Mouse (Mus musculus): ENCODE measurements around the gene Gal3st4. TPM values are rescaled to one million over a fixed set of nuclear protein-coding genes. Genes with fewer than 3 reads are reported as not detected.

Gal3st4 gene
- polyA plus RNA-seq, 1 experiment from 2014 or later: 0.63 TPM

DNA sequence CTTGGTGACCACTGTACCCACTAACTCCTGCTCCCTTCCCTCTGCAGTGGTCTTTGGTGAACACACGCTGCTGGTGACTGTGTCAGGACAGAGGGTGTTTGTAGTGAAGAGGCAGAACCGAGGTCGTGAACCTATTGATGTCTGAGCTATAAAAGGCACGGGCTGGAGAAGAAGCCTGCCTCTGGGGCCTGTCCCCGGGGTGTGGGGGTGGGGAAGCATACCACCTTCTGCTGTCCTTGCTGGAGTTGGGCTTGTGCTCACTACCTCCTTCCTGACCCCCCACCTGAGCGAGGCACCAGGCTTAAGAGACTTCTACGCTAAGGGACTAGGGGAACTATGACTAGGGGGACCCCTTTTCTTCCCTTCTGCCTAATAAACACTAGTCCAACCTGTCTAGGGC lies 13.6 kb downstream of the Gal3st4 start:
- H3K9ac ChIP-seq (ENCODE audit: low read depth, low read length): no peak overlapping the region
- no peak overlapping the region for H3K27ac ChIP-seq (ENCODE audit: low read depth, low read length)
- TF ChIP-seq CTCF (IDR thresholded peaks at IDR 0.05; ENCODE audit: low read depth): no peak
- no peaks in the 10 kb centered on the region for H3K9me3 ChIP-seq (ENCODE audit: control insufficient read depth)
- WGBS: 53% methylated on average over 7 of the region's 7 CpGs
- peaks cover 32% of the 10 kb centered on the region for H3K36me3 ChIP-seq (ENCODE audit: control insufficient read depth, insufficient read depth)
- no peak overlapping the region for H3K4me3 ChIP-seq (ENCODE audit: low read depth, low read length)
- H3K27me3 ChIP-seq (replicated peaks; ENCODE audit: control insufficient read depth, insufficient read depth, low read length): no peaks in the 10 kb centered on the region
- no peak overlapping the region for H3K4me2 ChIP-seq (replicated peaks; ENCODE audit: low read depth)
- ATAC-seq: no peak
- 0 out of 2 replicates have a peak, but pooled peaks cover 8% of the 10 kb centered on the region for H3K4me1 ChIP-seq (replicated peaks; ENCODE audit: control insufficient read depth, insufficient read depth, low read length)

DNA sequence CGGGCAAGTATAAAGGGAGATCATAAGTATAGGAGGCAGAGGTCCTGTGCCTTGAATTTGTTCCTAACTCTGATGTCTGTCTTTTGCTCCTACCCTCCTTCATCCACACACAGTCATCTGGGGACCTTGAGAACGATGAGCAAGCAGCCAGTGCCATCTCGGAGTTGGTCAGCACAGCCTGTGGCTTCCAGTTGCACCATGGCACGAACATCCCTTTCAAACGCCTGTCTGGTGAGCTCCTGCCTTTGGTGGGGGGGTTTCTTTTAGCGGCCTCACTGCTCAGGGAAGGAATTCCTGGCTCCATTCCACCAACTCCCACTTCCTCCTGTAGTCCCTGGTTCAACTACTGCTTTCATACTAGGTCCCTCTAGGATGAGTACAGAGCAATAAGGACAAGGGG lies 14.1 kb downstream of the Gal3st4 start:
- Histone ChIP-seq H3K36me3 (ENCODE audit: control insufficient read depth, insufficient read depth) (peaks cover 32% of the 10 kb centered on the region), H3K9ac (ENCODE audit: low read depth, low read length) (no peak overlapping the region), H3K27me3 (replicated peaks; ENCODE audit: control insufficient read depth, insufficient read depth, low read length) (no peaks in the 10 kb centered on the region), H3K4me2 (replicated peaks; ENCODE audit: low read depth) (no peak overlapping the region), H3K27ac (ENCODE audit: low read depth, low read length) (no peak overlapping the region), H3K4me1 (replicated peaks; ENCODE audit: control insufficient read depth, insufficient read depth, low read length) (0 out of 2 replicates have a peak, but pooled peaks cover 8% of the 10 kb centered on the region), H3K9me3 (ENCODE audit: control insufficient read depth) (no peaks in the 10 kb centered on the region), H3K4me3 (ENCODE audit: low read depth, low read length) (no peak overlapping the region)
- WGBS: 89% methylated on average over 6 of the region's 6 CpGs
- no peak for ATAC-seq
- no peak for TF ChIP-seq CTCF (IDR thresholded peaks at IDR 0.05; ENCODE audit: low read depth)

DNA sequence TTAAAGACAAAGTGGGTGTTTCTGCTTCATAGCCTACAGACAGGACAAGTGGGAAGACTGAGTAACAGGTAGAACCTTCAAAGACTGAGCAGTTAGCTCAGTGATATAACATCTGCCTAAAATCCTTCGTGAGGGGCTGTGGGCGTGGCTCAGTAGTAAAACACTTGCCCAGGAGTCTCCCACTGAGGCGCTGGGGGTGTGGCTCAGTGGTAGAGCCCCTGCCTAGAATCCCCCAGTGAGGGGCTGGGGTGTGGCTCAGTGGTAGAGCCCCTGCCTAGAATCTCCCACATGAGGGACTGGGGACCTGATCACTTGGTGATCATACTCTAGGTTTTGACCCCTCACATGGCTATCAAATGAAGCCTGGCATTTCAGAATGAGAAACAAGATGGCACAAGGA lies 14.6 kb downstream of the Gal3st4 start:
- H3K4me2 ChIP-seq (replicated peaks; ENCODE audit: low read depth): no peak overlapping the region
- ATAC-seq: no peak
- WGBS: 65% methylated on average over 3 of the region's 3 CpGs
- H3K4me3 ChIP-seq (ENCODE audit: low read depth, low read length): no peak overlapping the region
- H3K4me1 ChIP-seq (replicated peaks; ENCODE audit: control insufficient read depth, insufficient read depth, low read length): 0 out of 2 replicates have a peak, but pooled peaks cover 7% of the 10 kb centered on the region
- H3K9ac ChIP-seq (ENCODE audit: low read depth, low read length): no peak overlapping the region
- peaks cover 32% of the 10 kb centered on the region for H3K36me3 ChIP-seq (ENCODE audit: control insufficient read depth, insufficient read depth)
- no peaks in the 10 kb centered on the region for H3K27me3 ChIP-seq (replicated peaks; ENCODE audit: control insufficient read depth, insufficient read depth, low read length)
- no peak for TF ChIP-seq CTCF (IDR thresholded peaks at IDR 0.05; ENCODE audit: low read depth)
- no peaks in the 10 kb centered on the region for H3K9me3 ChIP-seq (ENCODE audit: control insufficient read depth)
- H3K27ac ChIP-seq (ENCODE audit: low read depth, low read length): no peak overlapping the region

DNA sequence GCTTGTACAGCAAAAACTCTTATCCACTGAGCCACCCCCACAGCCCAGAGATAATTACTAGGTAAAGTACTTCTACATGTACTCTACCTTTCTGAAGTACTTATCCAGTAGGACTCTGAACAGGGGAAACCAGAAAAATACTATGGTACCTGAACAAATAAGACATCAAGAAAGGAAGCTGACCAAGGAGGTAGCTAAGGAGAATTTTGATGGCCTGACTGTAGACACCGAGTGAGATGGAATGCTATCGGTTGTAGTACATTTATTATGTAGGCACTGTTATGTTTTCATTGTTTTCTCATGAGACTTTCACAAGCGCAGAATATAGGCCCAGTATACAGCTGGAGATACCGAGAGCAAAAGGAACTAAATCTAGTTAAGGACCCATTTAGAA lies 15.1 kb downstream of the Gal3st4 start:
- Histone ChIP-seq H3K9me3 (ENCODE audit: control insufficient read depth) (no peaks in the 10 kb centered on the region), H3K4me1 (replicated peaks; ENCODE audit: control insufficient read depth, insufficient read depth, low read length) (0 out of 2 replicates have a peak, but pooled peaks cover 5% of the 10 kb centered on the region), H3K27me3 (replicated peaks; ENCODE audit: control insufficient read depth, insufficient read depth, low read length) (no peaks in the 10 kb centered on the region), H3K4me2 (replicated peaks; ENCODE audit: low read depth) (no peak overlapping the region), H3K27ac (ENCODE audit: low read depth, low read length) (no peak overlapping the region), H3K4me3 (ENCODE audit: low read depth, low read length) (no peak overlapping the region), H3K36me3 (ENCODE audit: control insufficient read depth, insufficient read depth) (peaks cover 32% of the 10 kb centered on the region), H3K9ac (ENCODE audit: low read depth, low read length) (no peak overlapping the region)
- ATAC-seq: no peak
- no peak for TF ChIP-seq CTCF (IDR thresholded peaks at IDR 0.05; ENCODE audit: low read depth)
- 91% methylated on average over 4 of the region's 4 CpGs for WGBS

GRCm38 (mm10) chr5:138256966-138257584 lies 15.6 kb downstream of the Gal3st4 start:
- Histone ChIP-seq H3K4me2 (replicated peaks; ENCODE audit: low read depth) (no peak overlapping the region), H3K9me3 (ENCODE audit: control insufficient read depth) (no peaks in the 10 kb centered on the region), H3K4me3 (ENCODE audit: low read depth, low read length) (no peak overlapping the region), H3K27me3 (replicated peaks; ENCODE audit: control insufficient read depth, insufficient read depth, low read length) (no peaks in the 10 kb centered on the region), H3K27ac (ENCODE audit: low read depth, low read length) (no peak overlapping the region), H3K9ac (ENCODE audit: low read depth, low read length) (no peak overlapping the region), H3K4me1 (replicated peaks; ENCODE audit: control insufficient read depth, insufficient read depth, low read length) (0 out of 2 replicates have a peak, but pooled peaks cover 5% of the 10 kb centered on the region), H3K36me3 (ENCODE audit: control insufficient read depth, insufficient read depth) (peaks cover 31% of the 10 kb centered on the region)
- TF ChIP-seq CTCF (IDR thresholded peaks at IDR 0.05; ENCODE audit: low read depth): no peak
- no peak for ATAC-seq
- 81% methylated on average over 10 of the region's 10 CpGs for WGBS

DNA sequence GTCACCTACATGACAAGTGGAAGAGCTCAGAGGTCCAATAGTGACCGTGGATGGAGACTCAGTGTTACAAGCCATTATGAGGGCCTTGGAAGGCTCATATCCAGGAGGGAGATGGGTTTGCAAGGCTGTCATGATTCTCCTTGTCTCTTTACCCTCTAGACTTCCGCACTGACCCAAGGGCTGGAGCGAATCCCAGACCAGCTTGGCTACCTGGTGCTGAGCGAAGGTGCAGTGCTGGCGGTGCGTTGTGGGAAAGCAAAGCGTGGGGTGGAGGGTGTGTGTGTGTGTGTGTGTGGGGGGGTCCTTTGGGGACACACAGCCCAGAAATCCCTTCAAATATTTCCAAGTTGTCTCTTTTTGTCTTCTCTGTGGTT lies 16.6 kb downstream of the Gal3st4 start:
- Histone ChIP-seq H3K9me3 (ENCODE audit: control insufficient read depth) (no peaks in the 10 kb centered on the region), H3K27me3 (replicated peaks; ENCODE audit: control insufficient read depth, insufficient read depth, low read length) (no peaks in the 10 kb centered on the region), H3K27ac (ENCODE audit: low read depth, low read length) (peak overlapping the region; percentile 54), H3K4me3 (ENCODE audit: low read depth, low read length) (peak overlapping the region; percentile 61), H3K36me3 (ENCODE audit: control insufficient read depth, insufficient read depth) (peaks cover 22% of the 10 kb centered on the region), H3K4me1 (replicated peaks; ENCODE audit: control insufficient read depth, insufficient read depth, low read length) (0 out of 2 replicates have a peak, but pooled peaks cover 5% of the 10 kb centered on the region), H3K4me2 (replicated peaks; ENCODE audit: low read depth) (peak overlapping the region; percentile 89), H3K9ac (ENCODE audit: low read depth, low read length) (peak overlapping the region; percentile 66)
- TF ChIP-seq CTCF (IDR thresholded peaks at IDR 0.05; ENCODE audit: low read depth): no peak
- ATAC-seq: 0 out of 2 replicates have a peak, but pooled peaks have one; percentile 9
- WGBS: 7% methylated on average over 7 of the region's 7 CpGs

All from intestine, postnatal 0 days (tissue).